Mouse (Mus musculus) kidney, postnatal 0 days (tissue): ENCODE measurements at regions not wholly inside any gene's neighbourhood (a gene's known extent, or its start where the extent isn't known, plus 50 kb on each side); places are given as distances from the start of the nearest gene placed in this dataset.
"Not testable (repeated sequence)": the region's sequence is repeated elsewhere in the genome, so short reads cannot be mapped to it uniquely, and the experiment has no call there.

ENCODE experiments used
- ATAC-seq: fragments of 200-750 bp; cut with Nextera tagmentation; replicated peaks from 2 replicates; pipeline ENCODE4 v1.8.0; 2017; ENCODE audit warnings: low read depth, moderate number of reproducible peaks, moderate TSS enrichment, moderate library complexity; ENCODE audit not compliant: low FRiP score
- DNase-seq: peaks from one replicate; pipeline ENCODE4 v3.0.0-alpha.2; 2016; ENCODE audit warnings: low spot score
- H3K27ac ChIP-seq: fragments of 300-500 bp; sonication (generic); 2 replicates; pipeline ENCODE4 v1.5.1; 2014; ENCODE audit warnings: mild to moderate bottlenecking
- H3K27me3 ChIP-seq: fragments of 300-500 bp; sonication (generic); 2 replicates; pipeline ENCODE4 v1.6.1; 2014; ENCODE audit warnings: low read length, mixed read lengths; ENCODE audit not compliant: insufficient read depth
- H3K36me3 ChIP-seq: fragments of 300-500 bp; sonication (generic); 2 replicates; pipeline ENCODE4 v1.6.1; 2014; ENCODE audit warnings: low read length, mixed read lengths; ENCODE audit not compliant: insufficient read depth
- H3K4me1 ChIP-seq: fragments of 300-500 bp; sonication (generic); replicated peaks from 2 replicates; pipeline ENCODE4 v1.6.1; 2014; ENCODE audit warnings: antibody characterized with exemption, low read length, mixed read lengths; ENCODE audit not compliant: insufficient read depth
- H3K4me2 ChIP-seq: fragments of 300-500 bp; sonication (generic); 2 replicates; pipeline ENCODE4 v1.6.1; 2014; ENCODE audit warnings: mild to moderate bottlenecking, low read length, moderate library complexity, mixed read lengths
- H3K4me3 ChIP-seq: fragments of 300-500 bp; sonication (generic); replicated peaks from 2 replicates; pipeline ENCODE4 v1.5.1; 2014; ENCODE audit warnings: low read depth, low read length
- H3K9ac ChIP-seq: fragments of 300-500 bp; sonication (generic); 2 replicates; pipeline ENCODE4 v1.6.1; 2014; ENCODE audit warnings: low read depth, low read length
- H3K9me3 ChIP-seq: fragments of 300-500 bp; sonication (generic); replicated peaks from 2 replicates; pipeline ENCODE4 v1.6.1; 2016; ENCODE audit warnings: low read length, inconsistent platforms, mixed read lengths
- CTCF ChIP-seq: IDR thresholded peaks from 2 replicates; pipeline ENCODE4 v1.5.1; 2016; ENCODE audit warnings: antibody characterized with exemption, low read depth, mild to moderate bottlenecking, moderate library complexity
- WGBS: fragments of 180-500 bp; shearing (Covaris S2); extraction: QIAGEN DNeasy Blood & Tissue Kit; methylation state at CpG from one replicate; pipeline ENCODE4 v1.1.7; 2014; 5-methylcytosine and 5-hydroxymethylcytosine counted together

DNA sequence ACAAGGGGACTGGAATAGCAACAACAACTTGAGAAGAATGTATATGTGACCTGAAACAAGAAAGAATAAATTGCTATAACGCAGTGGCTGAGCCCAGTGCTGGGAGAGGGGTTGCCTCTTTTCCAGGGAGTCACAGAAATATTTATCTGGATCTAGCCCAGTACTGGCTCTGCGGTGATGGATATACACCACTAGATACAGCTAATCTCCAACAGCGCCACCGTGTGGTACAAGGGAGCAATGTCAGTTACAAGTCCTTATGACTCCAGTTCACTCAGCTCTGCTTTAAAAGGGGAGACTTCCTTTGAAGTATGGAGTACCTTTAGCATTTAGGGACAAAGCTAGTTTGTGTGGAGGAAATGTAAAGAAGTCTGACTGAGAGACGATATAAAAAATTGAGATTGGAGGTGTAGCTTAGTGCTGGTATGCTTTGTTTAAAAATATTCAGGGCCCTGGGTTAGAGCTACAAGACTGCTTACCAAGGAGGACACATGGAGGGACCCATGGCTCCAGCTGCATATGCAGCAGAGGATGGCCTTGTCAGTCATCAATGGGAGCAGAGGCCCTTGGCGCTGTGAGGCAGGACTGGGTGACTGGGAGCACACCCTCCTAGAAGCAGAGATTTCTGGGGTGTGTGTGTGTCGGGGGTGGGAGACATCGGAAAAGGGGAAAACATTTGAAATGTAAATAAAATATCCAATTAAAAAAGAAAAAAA lies 97.6 kb upstream of the Stxbp6 start:
- H3K9me3 ChIP-seq, result no peaks in the 10 kb centered on the region
- no peaks in the 10 kb centered on the region for H3K27me3 ChIP-seq
- H3K36me3 ChIP-seq, result no peaks in the 10 kb centered on the region
- 44% methylated on average over 8 of the region's 8 CpGs for WGBS
- no peak overlapping the region for H3K9ac ChIP-seq
- no peak overlapping the region for H3K4me3 ChIP-seq
- peak; percentile 97 for TF ChIP-seq CTCF
- no peak overlapping the region for H3K4me2 ChIP-seq
- peak; percentile 79; the same call in 1 of the 2 replicates for ATAC-seq
- no peaks in the 10 kb centered on the region for H3K4me1 ChIP-seq
- DNase-seq, result peak; percentile 89
- H3K27ac ChIP-seq, result no peak overlapping the region

DNA sequence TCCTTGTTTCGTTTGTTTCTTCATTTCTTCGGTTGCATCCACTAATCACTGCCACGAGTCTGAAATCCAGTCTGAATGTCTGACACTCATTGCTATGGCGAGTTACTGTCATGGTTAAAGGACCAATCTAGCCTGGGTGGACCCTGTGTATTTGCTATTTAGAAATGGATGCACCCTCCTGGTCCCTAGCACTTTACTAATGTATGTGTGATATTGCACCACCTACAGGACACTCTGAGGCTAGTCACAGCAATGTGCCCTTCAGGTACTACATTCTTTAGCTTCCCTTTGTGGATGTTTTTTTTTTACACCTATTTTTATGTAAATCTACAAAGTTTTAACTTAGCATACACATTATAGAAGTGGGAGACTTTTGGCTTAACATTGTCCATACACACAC lies 87.5 kb upstream of the Stxbp6 start:
- ATAC-seq (0 out of 2 replicates have a peak, but pooled peaks have one; percentile 49), DNase-seq (peak; percentile 67)

GRCm38 (mm10) chr12:45161581-45161980 lies 87.1 kb upstream of the Stxbp6 start:
- not testable (repeated sequence) for DNase-seq, H3K4me2 ChIP-seq, H3K9ac ChIP-seq, H3K27ac ChIP-seq, H3K27me3 ChIP-seq, H3K9me3 ChIP-seq, H3K36me3 ChIP-seq, H3K4me3 ChIP-seq, H3K4me1 ChIP-seq, ATAC-seq
- WGBS, result 76% methylated on average over 5 of the region's 5 CpGs

More for the DNA sequence above, 87.5 kb upstream of the Stxbp6 start:
- H3K4me2 ChIP-seq, result no peak overlapping the region
- 72% methylated on average over 4 of the region's 4 CpGs for WGBS
- H3K27me3 ChIP-seq, result no peaks in the 10 kb centered on the region
- no peak overlapping the region for H3K4me3 ChIP-seq
- no peaks in the 10 kb centered on the region for H3K36me3 ChIP-seq
- no peaks in the 10 kb centered on the region for H3K4me1 ChIP-seq
- H3K27ac ChIP-seq, result no peak overlapping the region
- H3K9me3 ChIP-seq, result no peaks in the 10 kb centered on the region
- TF ChIP-seq CTCF, result peak; percentile 77
- H3K9ac ChIP-seq, result no peak overlapping the region

GRCm38 (mm10) chr12:45158986-45159385 lies 84.5 kb upstream of the Stxbp6 start:
- no peaks in the 10 kb centered on the region for H3K4me1 ChIP-seq
- no peak overlapping the region for H3K27ac ChIP-seq
- WGBS, result 80% methylated on average over 3 of the region's 3 CpGs
- TF ChIP-seq CTCF, result peak; percentile 36; the same call in 1 of the 2 replicates
- H3K4me3 ChIP-seq, result no peak overlapping the region
- H3K4me2 ChIP-seq, result no peak overlapping the region
- H3K9me3 ChIP-seq, result no peaks in the 10 kb centered on the region
- H3K36me3 ChIP-seq, result no peaks in the 10 kb centered on the region
- no peak overlapping the region for H3K9ac ChIP-seq
- H3K27me3 ChIP-seq, result no peaks in the 10 kb centered on the region
- ATAC-seq, result no peak
- no peak for DNase-seq

- no peak for ATAC-seq
Measured at GRCm38 (mm10) chr12:45137438-45138018, 63.0 kb upstream of the Stxbp6 start.

GRCm38 (mm10) chr12:45133415-45133814 lies 58.9 kb upstream of the Stxbp6 start:
- no peak for ATAC-seq
- 17% methylated on average over 2 of the region's 2 CpGs for WGBS

More at GRCm38 (mm10) chr12:45137438-45138018, 63.0 kb upstream of the Stxbp6 start:
- H3K9ac ChIP-seq, result no peak overlapping the region
- H3K27me3 ChIP-seq, result no peaks in the 10 kb centered on the region
- DNase-seq, result no peak
- WGBS, result 76% methylated on average over 7 of the region's 7 CpGs
- no peaks in the 10 kb centered on the region for H3K36me3 ChIP-seq
- H3K4me3 ChIP-seq, result no peak overlapping the region
- H3K4me1 ChIP-seq, result no peaks in the 10 kb centered on the region
- H3K27ac ChIP-seq, result no peak overlapping the region
- no peak overlapping the region for H3K4me2 ChIP-seq
- no peaks in the 10 kb centered on the region for H3K9me3 ChIP-seq
- TF ChIP-seq CTCF, result no peak

More at GRCm38 (mm10) chr12:45133415-45133814, 58.9 kb upstream of the Stxbp6 start:
- Histone ChIP-seq H3K27me3 (no peaks in the 10 kb centered on the region), H3K9me3 (no peaks in the 10 kb centered on the region), H3K27ac (no peak overlapping the region), H3K4me2 (no peak overlapping the region), H3K36me3 (no peaks in the 10 kb centered on the region), H3K9ac (no peak overlapping the region), H3K4me3 (no peak overlapping the region), H3K4me1 (no peaks in the 10 kb centered on the region)
- DNase-seq, result peak; percentile 61
- no peak for TF ChIP-seq CTCF
